Mouse (Mus musculus) lung, embryonic 16.5 days (tissue): ENCODE data around the gene Ripor2. TPM values are rescaled to one million over a fixed set of nuclear protein-coding genes. Genes with fewer than 3 reads are reported as not detected.

Experiments used
- ATAC-seq: fragments of 200-750 bp; cut with Nextera tagmentation; 2 replicates; pipeline ENCODE4 v1.8.0; 2017; ENCODE audit warnings: low read depth, mild to moderate bottlenecking, moderate library complexity
- H3K27ac ChIP-seq: fragments of 300-500 bp; sonication (generic); 2 replicates; pipeline ENCODE4 v1.5.1; 2014; ENCODE audit warnings: mild to moderate bottlenecking, control low read depth, low read length
- H3K27me3 ChIP-seq: fragments of 300-500 bp; sonication (generic); 2 replicates; pipeline ENCODE4 v1.6.1; 2014; ENCODE audit warnings: low read depth, low read length, mixed read lengths; ENCODE audit not compliant: control insufficient read depth, insufficient read depth
- H3K36me3 ChIP-seq: fragments of 300-500 bp; sonication (generic); 2 replicates; pipeline ENCODE4 v1.6.1; 2014; ENCODE audit warnings: low read length; ENCODE audit not compliant: control insufficient read depth, insufficient read depth
- H3K4me1 ChIP-seq: fragments of 300-500 bp; sonication (generic); replicated peaks from 2 replicates; pipeline ENCODE4 v1.6.1; 2014; ENCODE audit warnings: low read length, mixed read lengths; ENCODE audit not compliant: control insufficient read depth, insufficient read depth
- H3K4me2 ChIP-seq: fragments of 300-500 bp; sonication (generic); 2 replicates; pipeline ENCODE4 v1.6.1; 2014; ENCODE audit warnings: low read depth, low read length, control low read depth
- H3K4me3 ChIP-seq: fragments of 300-500 bp; sonication (generic); 2 replicates; pipeline ENCODE4 v1.5.1; 2014; ENCODE audit warnings: mild to moderate bottlenecking, low read length, control low read depth
- H3K9ac ChIP-seq: fragments of 300-500 bp; sonication (generic); 2 replicates; pipeline ENCODE4 v1.6.1; 2014; ENCODE audit warnings: low read length, control low read depth
- H3K9me3 ChIP-seq: fragments of 300-500 bp; sonication (generic); 2 replicates; pipeline ENCODE4 v1.6.1; 2016; ENCODE audit warnings: low read length; ENCODE audit not compliant: control insufficient read depth
- WGBS: fragments of 180-500 bp; shearing (Covaris S2); extraction: QIAGEN DNeasy Blood & Tissue Kit; methylation state at CpG from one replicate; pipeline ENCODE4 v1.1.7; 2014; 5-methylcytosine and 5-hydroxymethylcytosine counted together
- polyA plus RNA-seq: library from polyadenylated mRNA; unstranded; fragments of >200 nt; fragmentation: Nextera tagmentation; extraction: Ambion mirVana; gene quantifications from 2 replicates; pipeline ENCODE4 v1.2.1, GENCODE M21; 2015

The Ripor2 gene
- polyA plus RNA-seq, 1 experiment from 2014 or later: 4.3 TPM

DNA sequence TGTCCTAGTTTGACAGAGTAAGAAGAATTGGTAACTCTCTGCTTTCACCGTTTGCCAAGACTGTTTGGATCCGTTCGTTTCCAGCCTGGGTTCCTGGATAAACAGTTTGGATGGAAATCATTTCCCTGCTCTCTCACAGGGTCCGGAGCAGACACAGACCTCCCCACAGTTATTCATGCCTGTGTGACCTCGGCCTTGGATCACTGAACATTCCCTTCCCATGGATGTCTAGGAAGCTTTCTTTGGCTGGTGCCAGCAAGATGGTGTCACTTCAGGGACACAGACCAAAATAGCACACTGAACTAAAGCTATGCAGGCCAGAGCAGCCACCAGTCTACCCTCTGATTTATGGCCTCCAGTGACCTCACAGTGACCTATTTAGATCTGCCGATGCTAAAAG, 38.5 kb downstream of the Ripor2 start:
- Histone ChIP-seq H3K9me3 (no peaks in the 10 kb centered on the region), H3K36me3 (no peaks in the 10 kb centered on the region), H3K4me3 (no peak overlapping the region), H3K4me1 (peaks cover 25% of the 10 kb centered on the region), H3K9ac (no peak overlapping the region), H3K27me3 (no peaks in the 10 kb centered on the region), H3K27ac (peak overlapping the region; percentile 81), H3K4me2 (no peak overlapping the region)
- peak; percentile 91 for ATAC-seq
- 19% methylated on average over 6 of the region's 6 CpGs for WGBS

- Histone ChIP-seq H3K9ac (no peak overlapping the region), H3K27ac (no peak overlapping the region), H3K9me3 (no peaks in the 10 kb centered on the region), H3K4me1 (peaks cover 12% of the 10 kb centered on the region), H3K36me3 (no peaks in the 10 kb centered on the region), H3K4me2 (no peak overlapping the region), H3K4me3 (no peak overlapping the region), H3K27me3 (no peaks in the 10 kb centered on the region)
- no peak for ATAC-seq
- WGBS: 83% methylated on average over 4 of the region's 4 CpGs
These were observed 41.6 kb downstream of the Ripor2 start for GRCm38 (mm10) chr13:24623631-24624030.

DNA sequence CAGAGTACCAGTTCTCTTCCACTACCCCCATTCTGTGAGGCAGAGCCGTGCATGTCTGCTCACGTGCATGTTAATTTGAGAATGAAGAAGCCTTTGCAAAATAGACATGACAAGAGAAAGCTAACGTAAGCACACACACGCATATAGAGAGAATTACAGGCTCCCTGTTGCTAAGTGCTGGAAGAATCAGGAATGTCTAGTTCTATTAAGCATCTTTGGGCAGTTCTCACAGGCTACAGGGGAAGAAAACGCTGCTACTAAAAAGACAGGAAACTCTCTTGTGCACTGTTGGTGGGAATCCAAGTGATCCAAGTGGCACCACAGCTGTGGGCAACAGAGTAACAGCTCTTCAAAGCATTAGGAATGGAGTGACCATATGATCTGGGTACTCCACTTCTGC, 43.1 kb downstream of the Ripor2 start:
- H3K9ac ChIP-seq: no peak overlapping the region
- ATAC-seq: no peak
- WGBS: 64% methylated on average over 5 of the region's 5 CpGs
- no peak overlapping the region for H3K4me2 ChIP-seq
- H3K4me1 ChIP-seq: peaks cover 8% of the 10 kb centered on the region
- H3K27me3 ChIP-seq: no peaks in the 10 kb centered on the region
- H3K9me3 ChIP-seq: no peaks in the 10 kb centered on the region
- no peaks in the 10 kb centered on the region for H3K36me3 ChIP-seq
- H3K4me3 ChIP-seq: no peak overlapping the region
- no peak overlapping the region for H3K27ac ChIP-seq

DNA sequence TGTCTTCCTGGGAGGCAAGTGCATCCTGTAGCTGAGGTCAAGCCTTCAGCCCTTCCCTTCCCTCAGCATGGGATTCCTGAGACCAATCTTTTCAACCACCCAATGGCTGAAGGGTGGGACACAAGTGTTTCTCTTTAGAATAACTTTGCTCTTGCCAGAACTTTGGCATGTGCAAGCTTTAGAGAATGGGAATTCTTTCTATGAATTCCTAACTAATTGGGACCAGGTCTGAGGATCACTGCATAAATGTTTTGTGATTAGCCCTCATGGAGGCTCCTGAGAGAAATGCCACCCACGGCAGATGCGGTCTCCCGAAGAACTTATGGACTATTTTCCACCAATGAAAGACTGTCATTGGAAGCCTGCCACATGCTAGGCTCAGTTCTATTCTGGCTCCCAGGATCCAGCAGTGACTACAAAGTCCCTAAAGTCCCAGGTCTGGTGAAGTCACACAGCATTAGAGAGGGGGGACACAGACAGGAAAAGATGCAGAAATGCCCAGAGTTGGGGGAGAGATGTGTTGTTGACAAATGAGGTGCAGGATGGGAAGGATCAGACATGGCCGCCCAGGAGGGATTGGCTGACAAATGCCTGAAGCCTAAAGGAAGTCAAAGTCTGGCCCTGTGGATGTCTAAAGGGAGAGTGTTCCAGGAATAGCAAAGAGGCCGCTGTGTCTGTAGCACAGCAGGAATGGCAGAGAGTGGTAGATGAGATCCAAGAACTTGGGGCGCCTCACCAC, 44.9 kb downstream of the Ripor2 start:
- Histone ChIP-seq H3K27me3 (no peaks in the 10 kb centered on the region), H3K27ac (0 out of 2 replicates have a peak overlapping the region, but pooled peaks have one; percentile 4), H3K4me3 (no peak overlapping the region), H3K4me1 (no peaks in the 10 kb centered on the region; the same call in 1 of the 2 replicates), H3K4me2 (no peak overlapping the region), H3K9me3 (no peaks in the 10 kb centered on the region), H3K36me3 (no peaks in the 10 kb centered on the region), H3K9ac (no peak overlapping the region)
- whole genome bisulfite sequencing: 60% methylated on average over 6 of the region's 6 CpGs
- peak; percentile 77 for ATAC-seq

- Histone ChIP-seq H3K4me2 (no peak overlapping the region), H3K4me3 (no peak overlapping the region), H3K9ac (no peak overlapping the region), H3K27me3 (no peaks in the 10 kb centered on the region), H3K36me3 (no peaks in the 10 kb centered on the region), H3K27ac (no peak overlapping the region), H3K4me1 (no peaks in the 10 kb centered on the region; the same call in 1 of the 2 replicates), H3K9me3 (no peaks in the 10 kb centered on the region)
- 72% methylated on average over 4 of the region's 4 CpGs for WGBS
- ATAC-seq: no peak
These were observed 46.2 kb downstream of the Ripor2 start for GRCm38 (mm10) chr13:24628192-24628591.

DNA sequence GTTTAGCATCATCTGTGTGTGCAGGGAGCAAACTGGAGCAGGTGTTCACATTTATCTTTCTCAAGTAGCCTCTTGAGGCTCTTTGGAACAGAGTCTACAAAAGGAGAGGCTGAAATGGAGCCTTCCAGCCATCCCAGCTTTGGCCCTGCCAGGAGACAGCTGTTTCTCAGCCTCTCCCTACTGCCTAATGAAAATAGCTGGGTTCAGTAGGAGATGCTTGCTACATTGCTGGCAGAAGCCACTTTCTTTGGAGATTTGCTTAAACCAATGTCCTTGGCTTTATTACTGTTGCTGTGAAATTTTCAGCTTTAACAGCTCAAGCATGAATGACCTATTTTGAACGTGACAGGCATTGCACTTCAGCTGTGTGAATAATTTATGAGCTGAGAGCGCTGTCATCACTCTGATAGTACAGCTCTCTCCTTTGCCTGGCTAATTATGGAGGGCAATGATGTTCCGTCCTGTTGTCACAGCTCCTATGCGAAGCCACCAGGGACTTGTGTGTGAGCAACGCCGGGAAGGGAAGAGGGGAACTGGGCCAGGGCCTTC, 47.2 kb downstream of the Ripor2 start:
- Histone ChIP-seq H3K9me3 (no peaks in the 10 kb centered on the region), H3K36me3 (no peaks in the 10 kb centered on the region), H3K4me1 (no peaks in the 10 kb centered on the region; the same call in 1 of the 2 replicates), H3K27ac (no peak overlapping the region), H3K9ac (no peak overlapping the region), H3K27me3 (no peaks in the 10 kb centered on the region), H3K4me2 (no peak overlapping the region), H3K4me3 (no peak overlapping the region)
- WGBS: 64% methylated on average over 6 of the region's 6 CpGs
- 0 out of 2 replicates have a peak, but pooled peaks have one; percentile 32 for ATAC-seq

GRCm38 (mm10) chr13:24630364-24630763, 48.4 kb downstream of the Ripor2 start:
- H3K36me3 ChIP-seq: no peaks in the 10 kb centered on the region
- H3K4me1 ChIP-seq: no peaks in the 10 kb centered on the region; the same call in 1 of the 2 replicates
- H3K4me2 ChIP-seq: no peak overlapping the region
- WGBS: 53% methylated on average over 4 of the region's 4 CpGs
- H3K9me3 ChIP-seq: no peaks in the 10 kb centered on the region
- no peak overlapping the region for H3K27ac ChIP-seq
- ATAC-seq: no peak
- no peak overlapping the region for H3K9ac ChIP-seq
- no peaks in the 10 kb centered on the region for H3K27me3 ChIP-seq
- H3K4me3 ChIP-seq: no peak overlapping the region

- peaks cover 5% of the 10 kb centered on the region for H3K4me1 ChIP-seq
- WGBS: 58% methylated on average over 4 of the region's 4 CpGs
- H3K27me3 ChIP-seq: no peaks in the 10 kb centered on the region
These were observed 51.1 kb downstream of the Ripor2 start for GRCm38 (mm10) chr13:24632988-24633577.

DNA sequence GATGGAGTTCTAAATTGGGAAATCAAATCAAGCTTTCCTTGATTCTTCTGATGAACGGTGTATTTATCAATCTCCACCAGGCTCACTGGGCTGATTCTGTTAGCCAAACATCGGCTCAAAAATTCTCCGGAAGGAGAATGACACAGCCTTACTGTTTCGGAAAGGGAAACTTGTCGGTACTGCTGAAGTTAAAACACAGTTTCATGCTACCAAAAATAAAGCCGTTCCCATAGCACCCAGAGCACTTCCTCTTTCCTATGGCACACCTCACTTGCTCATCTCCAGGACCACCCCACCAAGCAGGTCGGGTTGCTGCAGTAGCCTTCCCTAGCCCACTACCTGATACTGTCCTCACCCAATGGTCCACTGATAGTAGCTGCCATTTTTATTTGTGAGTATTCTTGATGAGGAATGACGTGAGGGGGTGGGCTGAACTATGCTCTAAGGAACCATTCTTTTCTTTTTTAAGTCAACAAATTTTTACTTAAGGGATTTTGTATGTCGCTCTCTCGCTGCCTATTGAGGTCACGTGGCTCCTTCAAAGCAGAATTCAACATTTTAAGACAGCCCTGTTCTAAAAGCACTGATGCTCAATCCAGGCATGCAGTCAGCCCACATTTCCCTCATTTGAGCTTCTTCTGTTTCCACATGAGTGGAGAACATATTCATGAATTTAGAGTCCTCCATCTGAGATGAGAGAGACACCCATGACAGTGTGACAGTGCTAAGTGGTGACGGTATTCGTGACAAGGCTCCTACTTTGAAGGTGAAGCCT, 52.5 kb downstream of the Ripor2 start:
- ATAC-seq: no peak
- Histone ChIP-seq H3K36me3 (no peaks in the 10 kb centered on the region), H3K27ac (no peak overlapping the region), H3K4me1 (peaks cover 12% of the 10 kb centered on the region), H3K9ac (no peak overlapping the region), H3K9me3 (no peaks in the 10 kb centered on the region), H3K27me3 (no peaks in the 10 kb centered on the region), H3K4me2 (no peak overlapping the region), H3K4me3 (no peak overlapping the region)
- WGBS: 83% methylated on average over 13 of the region's 13 CpGs

More at GRCm38 (mm10) chr13:24632988-24633577, 51.1 kb downstream of the Ripor2 start:
- Histone ChIP-seq H3K9ac (no peak overlapping the region), H3K9me3 (no peaks in the 10 kb centered on the region), H3K36me3 (no peaks in the 10 kb centered on the region), H3K27ac (no peak overlapping the region), H3K4me3 (no peak overlapping the region), H3K4me2 (no peak overlapping the region)
- no peak for ATAC-seq
